Mouse (Mus musculus) hindbrain, embryonic 16.5 days (tissue): ENCODE measurements at regions not wholly inside any gene's neighbourhood (a gene's known extent, or its start where the extent isn't known, plus 50 kb on each side); places are given as distances from the start of the nearest gene placed in this dataset.

Source experiments
- ATAC-seq: fragments of 200-750 bp; cut with Nextera tagmentation; 2 replicates; pipeline ENCODE4 v1.8.0; 2017; ENCODE audit warnings: moderate TSS enrichment, moderate library complexity
- H3K27ac ChIP-seq: fragments of 300-500 bp; sonication (generic); 2 replicates; pipeline ENCODE4 v1.5.1; 2014; ENCODE audit warnings: low read depth, mild to moderate bottlenecking, control low read depth, low read length, moderate library complexity
- H3K27me3 ChIP-seq: fragments of 300-500 bp; sonication (generic); replicated peaks from 2 replicates; pipeline ENCODE4 v1.6.1; 2014; ENCODE audit warnings: low read length; ENCODE audit not compliant: control insufficient read depth, insufficient read depth
- H3K36me3 ChIP-seq: fragments of 300-500 bp; sonication (generic); 2 replicates; pipeline ENCODE4 v1.6.1; 2014; ENCODE audit warnings: mild to moderate bottlenecking, low read length, moderate library complexity, mixed read lengths; ENCODE audit not compliant: control insufficient read depth, insufficient read depth
- H3K4me1 ChIP-seq: fragments of 300-500 bp; sonication (generic); 2 replicates; pipeline ENCODE4 v1.6.1; 2014; ENCODE audit warnings: low read depth, low read length; ENCODE audit not compliant: control insufficient read depth, insufficient read depth
- H3K4me2 ChIP-seq: fragments of 300-500 bp; sonication (generic); 2 replicates; pipeline ENCODE4 v1.6.1; 2014; ENCODE audit warnings: mild to moderate bottlenecking, low read length, control low read depth, moderate library complexity
- H3K4me3 ChIP-seq: fragments of 300-500 bp; sonication (generic); 2 replicates; pipeline ENCODE4 v1.5.1; 2014; ENCODE audit warnings: mild to moderate bottlenecking, low read length, control low read depth, moderate library complexity
- H3K9ac ChIP-seq: fragments of 300-500 bp; sonication (generic); 2 replicates; pipeline ENCODE4 v1.6.1; 2014; ENCODE audit warnings: low read depth, mild to moderate bottlenecking, control low read depth, low read length, moderate library complexity
- H3K9me3 ChIP-seq: fragments of 300-500 bp; sonication (generic); 2 replicates; pipeline ENCODE4 v1.6.1; 2014; ENCODE audit warnings: mild to moderate bottlenecking, low read length, moderate library complexity; ENCODE audit not compliant: control insufficient read depth
- WGBS: fragments of 180-500 bp; shearing (Covaris S2); extraction: QIAGEN DNeasy Blood & Tissue Kit; methylation state at CpG from one replicate; pipeline ENCODE4 v1.1.7; 2014; 5-methylcytosine and 5-hydroxymethylcytosine counted together

DNA sequence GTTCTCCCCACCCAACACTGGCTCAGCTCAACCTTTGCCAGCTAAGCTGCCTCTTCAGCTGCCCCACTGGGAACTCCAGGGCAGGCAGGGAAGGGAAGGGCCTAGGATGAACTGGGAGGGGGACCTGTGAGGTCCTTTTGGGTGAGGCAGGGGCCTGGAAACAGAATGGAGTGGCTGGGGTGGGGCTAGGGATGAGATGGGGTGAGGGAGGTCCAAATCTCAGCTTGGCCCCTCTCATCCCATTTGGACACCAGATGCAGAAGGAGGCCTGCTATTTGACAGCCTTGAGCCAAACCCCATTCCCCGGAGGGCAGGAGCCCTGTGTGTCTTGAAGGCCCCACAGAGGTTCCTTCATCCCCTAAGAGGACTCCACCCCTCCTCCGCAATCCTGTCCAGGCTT, 166.7 kb upstream of the Kbtbd8 start:
- WGBS = 69% methylated on average over 2 of the region's 2 CpGs
- H3K9me3 ChIP-seq = 0 out of 2 replicates have a peak, but pooled peaks cover 2% of the 10 kb centered on the region

GRCm38 (mm10) chr6:94946352-94946900, 170.6 kb upstream of the Kbtbd8 start:
- WGBS = 69% methylated on average over 6 of the region's 6 CpGs
- no peaks in the 10 kb centered on the region for H3K36me3 ChIP-seq
- H3K4me1 ChIP-seq = no peaks in the 10 kb centered on the region
- no peak overlapping the region for H3K4me3 ChIP-seq
- no peak for ATAC-seq
- H3K9me3 ChIP-seq = no peaks in the 10 kb centered on the region
- H3K4me2 ChIP-seq = no peak overlapping the region
- no peak overlapping the region for H3K27ac ChIP-seq
- H3K9ac ChIP-seq = no peak overlapping the region
- H3K27me3 ChIP-seq = no peaks in the 10 kb centered on the region

More for the DNA sequence above, 166.7 kb upstream of the Kbtbd8 start:
- no peak for ATAC-seq
- H3K27me3 ChIP-seq = no peaks in the 10 kb centered on the region
- H3K4me1 ChIP-seq = no peaks in the 10 kb centered on the region
- H3K4me3 ChIP-seq = no peak overlapping the region
- H3K4me2 ChIP-seq = no peak overlapping the region
- no peak overlapping the region for H3K27ac ChIP-seq
- no peak overlapping the region for H3K9ac ChIP-seq
- H3K36me3 ChIP-seq = no peaks in the 10 kb centered on the region

DNA sequence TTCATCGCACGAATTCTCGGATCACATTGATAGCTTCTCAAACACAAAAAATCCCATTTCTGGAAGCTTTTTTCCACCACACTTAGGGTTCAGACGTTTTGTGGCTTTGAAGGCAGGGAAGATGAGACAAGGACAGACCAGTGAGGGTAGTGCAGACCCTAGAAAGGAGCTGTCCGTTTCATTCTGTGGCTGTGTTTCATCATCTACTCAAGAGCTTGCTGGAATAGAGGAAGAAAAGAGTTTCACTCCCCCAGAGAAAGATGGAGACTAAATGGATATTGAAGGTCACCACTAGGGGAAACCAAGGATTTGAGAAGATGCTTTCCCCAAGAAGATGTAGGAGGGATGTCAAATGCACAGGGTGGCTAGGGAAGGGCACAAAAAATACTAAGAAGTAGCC, 171.3 kb upstream of the Kbtbd8 start:
- Histone ChIP-seq H3K27ac (no peak overlapping the region), H3K4me2 (no peak overlapping the region), H3K27me3 (no peaks in the 10 kb centered on the region), H3K4me1 (no peaks in the 10 kb centered on the region), H3K4me3 (no peak overlapping the region), H3K36me3 (no peaks in the 10 kb centered on the region), H3K9ac (no peak overlapping the region), H3K9me3 (no peaks in the 10 kb centered on the region)
- no peak for ATAC-seq
- 86% methylated on average over 5 of the region's 5 CpGs for WGBS

GRCm38 (mm10) chr6:94944196-94944595, 172.8 kb upstream of the Kbtbd8 start:
- Histone ChIP-seq H3K4me2 (no peak overlapping the region), H3K36me3 (no peaks in the 10 kb centered on the region), H3K4me1 (no peaks in the 10 kb centered on the region), H3K9me3 (no peaks in the 10 kb centered on the region), H3K27me3 (no peaks in the 10 kb centered on the region), H3K27ac (no peak overlapping the region), H3K9ac (no peak overlapping the region), H3K4me3 (no peak overlapping the region)
- 46% methylated on average over 4 of the region's 4 CpGs for WGBS
- no peak for ATAC-seq

DNA sequence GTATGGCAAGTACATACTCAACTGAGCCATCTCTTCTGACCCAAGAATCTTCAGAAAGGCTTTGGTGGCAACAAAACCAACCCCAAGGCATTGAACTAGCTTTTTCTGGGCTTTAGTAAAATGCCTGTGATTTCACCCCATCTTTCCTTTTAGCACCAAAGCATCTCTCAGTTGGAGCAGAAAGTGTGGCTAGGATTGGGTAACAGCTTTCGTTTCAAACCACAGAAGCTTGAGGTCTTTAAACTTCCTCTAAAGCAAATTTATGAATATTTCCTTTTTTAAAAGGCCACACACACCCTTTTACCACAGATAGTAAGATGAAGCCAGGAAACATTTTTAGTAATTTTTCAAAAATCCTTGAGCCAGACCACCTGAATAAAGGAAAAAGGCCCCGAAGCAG, 178.1 kb upstream of the Kbtbd8 start:
- ATAC-seq = no peak
- no peaks in the 10 kb centered on the region for H3K4me1 ChIP-seq
- no peak overlapping the region for H3K9ac ChIP-seq
- 91% methylated on average over 2 of the region's 2 CpGs for WGBS
- H3K36me3 ChIP-seq = no peaks in the 10 kb centered on the region
- no peak overlapping the region for H3K4me3 ChIP-seq
- H3K4me2 ChIP-seq = no peak overlapping the region
- no peaks in the 10 kb centered on the region for H3K9me3 ChIP-seq
- no peak overlapping the region for H3K27ac ChIP-seq
- no peaks in the 10 kb centered on the region for H3K27me3 ChIP-seq

- Histone ChIP-seq H3K36me3 (no peaks in the 10 kb centered on the region), H3K4me3 (no peak overlapping the region), H3K9ac (no peak overlapping the region), H3K9me3 (no peaks in the 10 kb centered on the region), H3K27me3 (no peaks in the 10 kb centered on the region), H3K27ac (no peak overlapping the region), H3K4me2 (no peak overlapping the region), H3K4me1 (no peaks in the 10 kb centered on the region)
- no peak for ATAC-seq
- 90% methylated on average over 5 of the region's 5 CpGs for WGBS
Measured at GRCm38 (mm10) chr6:94936206-94936605, 180.8 kb upstream of the Kbtbd8 start.

DNA sequence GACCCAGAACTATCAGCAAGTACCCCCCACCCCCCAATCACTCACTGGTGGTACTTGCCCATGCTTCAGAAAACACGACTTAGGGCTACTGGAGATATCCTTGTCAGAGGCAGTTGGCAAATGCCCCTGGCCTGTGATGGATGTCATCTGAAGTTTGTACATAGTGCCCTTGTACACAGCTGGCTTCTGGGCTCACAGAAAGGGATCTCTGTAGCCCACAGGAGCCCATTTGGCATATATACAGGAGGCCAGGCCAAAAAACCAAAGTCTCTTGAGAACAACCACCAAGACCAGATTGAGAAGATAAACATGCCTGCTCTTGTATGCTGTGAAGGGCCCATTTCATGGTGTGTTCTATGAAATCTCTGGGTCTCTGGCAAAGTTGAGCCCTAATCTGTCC, 181.3 kb upstream of the Kbtbd8 start:
- no peak overlapping the region for H3K9ac ChIP-seq

DNA sequence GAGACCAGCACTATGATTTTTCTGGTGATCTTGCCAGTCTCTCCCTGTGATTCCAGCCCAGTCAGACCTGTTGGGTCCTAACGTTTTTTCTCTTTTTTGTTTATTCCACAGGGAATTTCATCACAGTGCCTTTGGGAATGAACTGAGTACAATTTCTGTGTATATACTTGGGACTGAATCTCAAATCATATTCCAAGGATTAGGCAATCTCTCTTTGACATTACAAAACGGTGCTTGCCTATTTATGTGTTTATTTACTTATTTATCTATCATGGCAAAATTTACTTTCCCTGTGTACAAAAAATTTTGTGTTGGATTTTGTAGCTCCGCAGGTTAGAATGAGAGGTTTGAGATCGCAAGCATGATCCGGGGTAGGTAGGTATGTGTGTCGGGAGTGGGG, 189.2 kb upstream of the Kbtbd8 start:
- Histone ChIP-seq H3K9me3 (no peaks in the 10 kb centered on the region), H3K9ac (no peak overlapping the region), H3K36me3 (no peaks in the 10 kb centered on the region), H3K4me1 (no peaks in the 10 kb centered on the region), H3K27ac (no peak overlapping the region), H3K4me3 (no peak overlapping the region), H3K4me2 (no peak overlapping the region), H3K27me3 (no peaks in the 10 kb centered on the region)
- no peak for ATAC-seq
- 91% methylated on average over 6 of the region's 6 CpGs for WGBS

More for the DNA sequence above, 181.3 kb upstream of the Kbtbd8 start:
- 92% methylated on average over 1 of the region's 1 CpGs for WGBS
- Histone ChIP-seq H3K36me3 (no peaks in the 10 kb centered on the region), H3K4me1 (no peaks in the 10 kb centered on the region), H3K4me3 (no peak overlapping the region), H3K9me3 (no peaks in the 10 kb centered on the region), H3K27ac (no peak overlapping the region), H3K4me2 (no peak overlapping the region), H3K27me3 (no peaks in the 10 kb centered on the region)
- ATAC-seq = no peak

DNA sequence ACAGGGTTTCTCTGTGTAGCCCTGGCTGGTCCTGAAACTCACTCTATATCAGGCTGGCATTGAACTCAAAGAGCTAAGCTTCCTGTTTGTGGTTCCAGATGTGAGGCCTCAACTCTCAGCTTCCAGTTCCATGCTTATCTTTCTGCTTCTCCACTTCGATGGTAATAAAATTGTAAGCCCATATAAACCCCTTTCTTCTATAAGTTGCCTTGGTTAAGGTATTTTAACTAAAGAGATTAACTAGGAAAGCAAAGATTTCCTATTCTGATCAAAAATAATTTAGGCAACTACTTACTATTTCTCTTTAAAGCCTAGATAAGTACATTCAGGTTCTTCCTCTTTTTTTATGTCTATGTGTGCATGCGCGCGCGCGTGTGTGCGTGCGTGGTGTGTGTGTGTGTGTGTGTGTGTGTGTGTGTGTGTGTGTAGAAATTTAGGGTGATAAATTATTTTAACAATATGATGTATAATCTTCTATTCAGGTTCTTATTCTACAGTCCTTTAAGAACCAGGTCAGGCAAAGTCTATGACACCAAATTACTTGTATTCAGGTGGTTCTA, 190.3 kb upstream of the Kbtbd8 start:
- WGBS = 98% methylated on average over 8 of the region's 8 CpGs
- H3K4me1 ChIP-seq = no peaks in the 10 kb centered on the region
- ATAC-seq = no peak

DNA sequence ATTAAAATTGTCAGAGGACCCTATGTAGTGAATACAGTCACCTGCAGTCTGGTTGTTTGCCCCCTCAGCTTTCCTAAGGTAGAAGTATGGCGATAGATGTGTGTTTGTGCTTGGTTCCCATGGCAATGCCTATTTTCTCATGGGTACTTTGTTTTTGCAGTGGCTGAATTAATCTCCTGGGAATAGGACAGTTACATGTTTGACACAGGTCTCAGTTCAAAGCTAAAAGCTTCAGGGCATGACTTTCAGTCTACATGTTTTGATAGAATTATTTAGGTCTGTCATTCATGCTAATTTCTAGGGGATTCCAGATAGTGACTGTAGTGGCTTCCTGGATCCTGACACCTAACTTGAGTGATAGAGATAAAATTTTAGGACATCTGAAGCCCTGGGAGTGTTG, 191.6 kb upstream of the Kbtbd8 start:
- H3K4me2 ChIP-seq = no peak overlapping the region
- no peaks in the 10 kb centered on the region for H3K36me3 ChIP-seq
- H3K9ac ChIP-seq = no peak overlapping the region
- ATAC-seq = no peak
- no peaks in the 10 kb centered on the region for H3K27me3 ChIP-seq
- no peak overlapping the region for H3K4me3 ChIP-seq
- no peaks in the 10 kb centered on the region for H3K4me1 ChIP-seq
- no peaks in the 10 kb centered on the region for H3K9me3 ChIP-seq
- H3K27ac ChIP-seq = no peak overlapping the region
- WGBS = 76% methylated on average over 1 of the region's 1 CpGs

More for the DNA sequence above, 190.3 kb upstream of the Kbtbd8 start:
- no peaks in the 10 kb centered on the region for H3K27me3 ChIP-seq
- no peak overlapping the region for H3K9ac ChIP-seq
- H3K36me3 ChIP-seq = no peaks in the 10 kb centered on the region
- no peak overlapping the region for H3K4me3 ChIP-seq
- no peak overlapping the region for H3K27ac ChIP-seq
- no peak overlapping the region for H3K4me2 ChIP-seq
- no peaks in the 10 kb centered on the region for H3K9me3 ChIP-seq
